Mouse (Mus musculus) myocyte (in vitro differentiated cells): ENCODE results near the gene Rdh16f2. TPM values are rescaled to one million over a fixed set of nuclear protein-coding genes. Genes with fewer than 3 reads are reported as not detected.
"Not testable (repeated sequence)": the region's sequence is repeated elsewhere in the genome, so short reads cannot be mapped to it uniquely, and the experiment has no call there.

ENCODE experiments used
- H3K27me3 ChIP-seq: one replicate; pipeline ENCODE4 v1.6.1; 2011; ENCODE audit not compliant: control insufficient read depth, insufficient read depth, insufficient read length
- H3K36me3 ChIP-seq: one replicate; pipeline ENCODE4 v1.6.1; 2011; ENCODE audit not compliant: control insufficient read depth, insufficient read depth
- H3K4me2 ChIP-seq: one replicate; pipeline ENCODE4 v1.6.1; 2011; ENCODE audit warnings: low read depth, control low read depth
- H3K4me3 ChIP-seq: one replicate; pipeline ENCODE4 v1.5.1; 2011; ENCODE audit warnings: mild to moderate bottlenecking, control low read depth, moderate library complexity
- H3K79me2 ChIP-seq: one replicate; pipeline ENCODE4 v1.6.1; 2011; ENCODE audit not compliant: control insufficient read depth, insufficient read depth
- H3ac ChIP-seq: one replicate; pipeline ENCODE4 v1.6.1; 2011; ENCODE audit not compliant: control insufficient read depth, insufficient read length
- CEBPB ChIP-seq: IDR thresholded peaks from 2 replicates; pipeline ENCODE4 v1.6.1; 2011; ENCODE audit warnings: mild to moderate bottlenecking, moderate library complexity; ENCODE audit not compliant: poor library complexity, insufficient read depth, severe bottlenecking
- E2F4 ChIP-seq: IDR thresholded peaks from one replicate; pipeline ENCODE4 v1.6.1; 2011; ENCODE audit warnings: mild to moderate bottlenecking, control low read depth, moderate library complexity; ENCODE audit not compliant: insufficient read depth
- MAX ChIP-seq: IDR thresholded peaks from one replicate; pipeline ENCODE4 v1.6.1; 2011; ENCODE audit warnings: low read depth, mild to moderate bottlenecking, control low read depth
- MYOD1 ChIP-seq, 3 experiments: IDR thresholded peaks; one replicate each; pipeline ENCODE4 v1.6.1; 2011; ENCODE audit warnings: control low read depth in 2 of 3, low read depth in 2 of 3, mild to moderate bottlenecking in 2 of 3, moderate library complexity in 1 of 3; ENCODE audit not compliant: insufficient read length in 2 of 3, control insufficient read depth in 1 of 3
- MYOG ChIP-seq, 3 experiments: IDR thresholded peaks; one replicate each; pipeline ENCODE4 v1.6.1; 2011; ENCODE audit warnings: control low read depth in 2 of 3, low read depth in 2 of 3, mild to moderate bottlenecking in 2 of 3; ENCODE audit not compliant: insufficient read length in 2 of 3, control insufficient read depth in 1 of 3, insufficient read depth in 1 of 3
- POLR2A ChIP-seq: IDR thresholded peaks from one replicate; pipeline ENCODE4 v1.6.1; 2011; ENCODE audit warnings: low read depth, mild to moderate bottlenecking, control low read depth, moderate library complexity; ENCODE audit not compliant: insufficient read length
- POLR2AphosphoS2 ChIP-seq: IDR thresholded peaks from one replicate; pipeline ENCODE4 v1.6.1; 2011; ENCODE audit warnings: low read depth, control low read depth; ENCODE audit not compliant: insufficient read length
- REST ChIP-seq: IDR thresholded peaks from one replicate; pipeline ENCODE4 v1.6.1; 2011; ENCODE audit warnings: mild to moderate bottlenecking, control low read depth, moderate library complexity; ENCODE audit not compliant: insufficient read depth, insufficient read length
- SRF ChIP-seq: IDR thresholded peaks from one replicate; pipeline ENCODE4 v1.6.1; 2011; ENCODE audit warnings: low read depth; ENCODE audit not compliant: control insufficient read depth, insufficient read length
- TCF12 ChIP-seq: IDR thresholded peaks from one replicate; pipeline ENCODE4 v1.6.1; 2011; ENCODE audit warnings: mild to moderate bottlenecking, control low read depth; ENCODE audit not compliant: poor library complexity, insufficient read depth, severe bottlenecking
- TCF3 ChIP-seq: IDR thresholded peaks from one replicate; pipeline ENCODE4 v1.6.1; 2011; ENCODE audit warnings: low read depth, control low read depth; ENCODE audit not compliant: insufficient read length
- USF1 ChIP-seq: IDR thresholded peaks from one replicate; pipeline ENCODE4 v1.6.1; 2011; ENCODE audit warnings: low read depth, mild to moderate bottlenecking, control low read depth, moderate library complexity
- polyA plus RNA-seq: library from polyadenylated mRNA; unstranded; fragments of >200 nt; fragmentation: generic; extraction: Trizol; gene quantifications from one replicate; pipeline ENCODE4 v1.2.1, GENCODE M21; 2012; ENCODE audit warnings: missing spikeins

Rdh16f2 gene
- polyA plus RNA-seq, 1 experiment: 0.06 TPM

DNA sequence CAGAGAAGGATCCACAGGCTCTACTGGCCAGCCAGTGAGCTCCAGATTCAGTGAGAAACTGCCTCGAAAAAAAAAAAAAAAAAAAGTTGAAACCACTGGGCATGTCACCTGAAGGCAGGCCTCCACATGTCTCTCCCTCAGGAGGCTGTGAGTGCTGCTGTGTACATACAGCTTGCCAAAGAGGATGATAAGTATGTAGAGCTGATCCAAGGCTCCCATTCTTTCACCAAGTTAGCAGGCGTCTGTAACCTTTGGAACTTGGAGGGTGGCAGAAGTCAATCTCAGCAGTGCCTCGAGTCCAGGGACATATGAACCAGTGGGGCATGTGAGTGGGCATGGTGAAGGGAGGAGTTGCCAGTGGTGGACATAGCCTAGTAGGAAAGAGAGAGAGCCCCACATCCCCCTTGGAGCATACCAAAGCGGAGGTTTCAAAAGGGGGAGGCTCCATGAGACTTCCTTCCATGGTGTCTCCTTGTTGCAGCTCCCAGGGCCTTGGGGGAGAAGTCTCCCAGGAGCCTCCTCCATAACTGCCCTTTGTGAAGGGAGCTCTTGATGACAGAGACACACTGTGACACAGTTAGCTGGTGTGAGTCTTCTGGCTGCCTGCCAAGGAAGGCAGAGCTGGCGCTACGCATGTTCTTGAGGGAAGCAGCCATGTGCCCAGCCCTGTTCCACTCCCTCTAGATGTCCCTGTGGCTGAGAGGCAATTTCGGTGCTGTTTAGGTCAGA lies 38.6 kb downstream of the Rdh16f2 start:
- Histone ChIP-seq H3K27me3 (peaks cover 27% of the 10 kb centered on the region), H3K4me3 (no peak overlapping the region), H3K79me2 (no peaks in the 10 kb centered on the region), H3K4me2 (no peak overlapping the region), H3ac (no peak overlapping the region), H3K36me3 (no peaks in the 10 kb centered on the region)
- TF ChIP-seq MYOG (IDR thresholded peaks at IDR 0.05; ENCODE audit: control insufficient read depth in 1 of 3, insufficient read depth in 1 of 3, insufficient read length in 2 of 3, low read depth in 2 of 3) (no peak), POLR2A (no peak), SRF (no peak), POLR2AphosphoS2 (no peak), USF1 (no peak), REST (no peak), TCF12 (no peak), CEBPB (no peak), E2F4 (no peak), TCF3 (no peak), MYOD1 (IDR thresholded peaks at IDR 0.05; ENCODE audit: control insufficient read depth in 1 of 3, insufficient read length in 2 of 3, low read depth in 2 of 3) (no peak), MAX (no peak)

DNA sequence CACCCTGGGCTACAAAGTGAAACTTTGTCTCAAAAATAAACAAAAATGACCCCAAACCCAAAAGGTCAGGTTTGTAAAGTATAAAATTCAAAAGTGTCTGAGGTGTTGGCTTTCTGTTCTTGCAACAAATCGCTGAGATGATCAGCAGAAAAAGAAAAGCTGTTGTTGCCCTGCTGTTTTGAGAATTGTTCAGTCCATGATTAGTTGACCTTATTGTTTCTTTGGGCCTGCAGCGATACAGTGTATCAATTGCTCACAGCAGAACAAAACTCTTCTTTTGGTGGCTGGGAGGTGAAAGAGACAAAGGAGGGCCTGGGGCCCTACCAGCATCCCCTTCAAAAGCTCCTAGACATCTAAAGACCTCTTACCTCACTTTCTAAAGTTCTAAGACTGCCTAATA lies 39.9 kb downstream of the Rdh16f2 start:
- Histone ChIP-seq H3K36me3 (no peaks in the 10 kb centered on the region), H3ac (no peak overlapping the region), H3K79me2 (no peaks in the 10 kb centered on the region), H3K27me3 (peaks cover 19% of the 10 kb centered on the region), H3K4me3 (no peak overlapping the region), H3K4me2 (no peak overlapping the region)
- TF ChIP-seq MYOG (IDR thresholded peaks at IDR 0.05; ENCODE audit: control insufficient read depth in 1 of 3, insufficient read depth in 1 of 3, insufficient read length in 2 of 3, low read depth in 2 of 3) (no peak), USF1 (no peak), TCF12 (no peak), SRF (no peak)

DNA sequence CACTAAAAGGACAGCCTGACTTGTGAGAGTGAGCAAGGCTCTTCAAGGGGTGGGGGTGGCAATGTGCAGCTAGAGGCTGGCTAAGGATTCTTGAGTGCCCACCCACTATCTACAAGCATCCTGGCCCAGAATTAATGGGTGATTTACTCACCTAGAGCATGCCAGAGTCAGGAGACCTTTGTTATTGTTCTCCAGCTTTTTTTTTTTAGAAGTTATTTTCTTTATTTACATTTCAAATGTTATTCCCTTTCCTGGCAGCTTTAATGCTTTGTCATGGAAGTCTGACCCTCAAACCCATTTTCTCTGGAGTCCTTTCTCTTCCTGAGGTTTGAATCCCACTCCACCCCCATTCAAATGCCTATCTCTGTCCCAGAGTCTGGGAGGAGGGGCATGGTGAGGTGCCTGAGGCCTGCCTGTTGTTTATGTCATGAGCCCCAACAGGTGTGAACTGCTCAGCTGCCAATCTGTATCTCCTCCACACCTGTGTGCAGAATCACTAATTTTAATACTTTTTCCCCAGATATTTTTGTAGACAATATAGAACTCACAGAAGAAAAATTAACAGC lies 41.2 kb downstream of the Rdh16f2 start:
- no peak for TF ChIP-seq TCF3
- TF ChIP-seq REST: no peak
- no peak for TF ChIP-seq MAX
- TF ChIP-seq POLR2A: no peak
- no peak for TF ChIP-seq E2F4
- TF ChIP-seq SRF: no peak
- no peak for TF ChIP-seq MYOD1 (IDR thresholded peaks at IDR 0.05; ENCODE audit: control insufficient read depth in 1 of 3, insufficient read length in 2 of 3, low read depth in 2 of 3)
- no peak for TF ChIP-seq USF1
- no peak for TF ChIP-seq TCF12
- TF ChIP-seq CEBPB: no peak
- TF ChIP-seq POLR2AphosphoS2: no peak
- Histone ChIP-seq H3K36me3 (no peaks in the 10 kb centered on the region), H3K4me3 (no peak overlapping the region), H3K4me2 (no peak overlapping the region), H3K79me2 (no peaks in the 10 kb centered on the region), H3ac (no peak overlapping the region), H3K27me3 (peaks cover 15% of the 10 kb centered on the region)

DNA sequence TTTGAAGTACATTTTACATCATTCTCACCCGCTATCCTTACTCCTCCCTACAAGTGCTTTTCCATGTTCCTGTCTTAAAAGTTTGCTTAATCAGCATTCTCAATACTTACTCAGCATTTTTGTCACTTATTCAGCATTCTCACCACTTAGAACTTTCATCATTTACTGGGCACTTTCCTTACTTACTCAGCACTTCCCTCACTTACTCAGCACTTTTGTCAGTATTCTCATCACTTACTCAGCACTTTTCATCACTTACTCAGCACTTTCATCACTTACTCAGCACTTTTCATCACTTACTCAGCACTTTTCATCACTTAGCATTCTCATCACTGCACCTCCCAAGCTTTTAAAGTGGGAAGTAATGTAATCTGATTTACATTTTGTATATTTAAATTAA lies 49.3 kb downstream of the Rdh16f2 start:
- Histone ChIP-seq H3K36me3 (no peaks in the 10 kb centered on the region), H3K79me2 (no peaks in the 10 kb centered on the region), H3K27me3 (peaks cover 11% of the 10 kb centered on the region), H3ac (no peak overlapping the region), H3K4me2 (no peak overlapping the region), H3K4me3 (no peak overlapping the region)
- TF ChIP-seq SRF: no peak
- no peak for TF ChIP-seq USF1
- no peak for TF ChIP-seq POLR2A
- TF ChIP-seq MYOG (IDR thresholded peaks at IDR 0.05; ENCODE audit: control insufficient read depth in 1 of 3, insufficient read depth in 1 of 3, insufficient read length in 2 of 3, low read depth in 2 of 3): no peak
- TF ChIP-seq E2F4: no peak
- TF ChIP-seq MYOD1 (IDR thresholded peaks at IDR 0.05; ENCODE audit: control insufficient read depth in 1 of 3, insufficient read length in 2 of 3, low read depth in 2 of 3): no peak
- no peak for TF ChIP-seq CEBPB

DNA sequence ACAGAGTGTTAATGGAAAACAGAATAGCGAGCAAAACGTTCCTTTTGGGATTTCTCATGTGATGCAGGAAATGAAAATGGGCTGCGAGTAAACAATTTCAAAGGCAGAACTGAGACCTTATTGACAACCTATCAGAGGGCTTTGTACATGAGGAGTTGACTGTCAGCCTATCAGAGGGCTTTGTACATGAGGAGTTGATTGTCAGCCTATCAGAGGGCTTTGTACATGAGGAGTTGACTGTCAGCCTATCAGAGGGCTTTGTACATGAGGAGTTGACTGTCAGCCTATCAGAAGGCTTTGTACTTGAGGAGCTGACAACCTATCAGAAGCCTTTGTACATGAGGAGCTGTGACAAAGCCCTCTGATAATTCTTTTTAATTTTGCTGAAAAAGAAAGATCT lies 50.9 kb downstream of the Rdh16f2 start:
- H3K79me2 ChIP-seq, H3K27me3 ChIP-seq, H3K4me3 ChIP-seq, H3K36me3 ChIP-seq, H3ac ChIP-seq, H3K4me2 ChIP-seq: not testable (repeated sequence)
